Mouse (Mus musculus) heart, postnatal 36 days (tissue): ENCODE measurements around the gene Zcchc2. TPM values are rescaled to one million over a fixed set of nuclear protein-coding genes. Genes with fewer than 3 reads are reported as not detected.
A peak's percentile ranks its signal among the peaks of the same experiment; 100 is the strongest.

ENCODE experiments used
- DNase-seq, 2 experiments: peaks; one replicate each; pipeline ENCODE4 v3.0.0; 2021 to 2022
- intact Hi-C: fragments of 180-260 bp; cut with DNase I; formaldehyde crosslinking; loops from one replicate; pipeline ENCODE4 v1.15.1; 2025
- total RNA-seq, 2 experiments: library from RNA; stranded (reverse); gene quantifications; 2 replicates each; pipeline ENCODE4 v1.2.3; 2021

Zcchc2 gene
- total RNA-seq, 2 experiments from 2014 or later, result 9.8 to 10.4 TPM

GRCm38 (mm10) chr1:106029769-106030168 is 39.6 kb downstream of the Zcchc2 start:
- DNase-seq, result no peak
- intact Hi-C loops, result loop anchor here (2.0 kb wide), 1 partner anchor 23 kb away; no protein-coding TSS in a partner anchor

DNA sequence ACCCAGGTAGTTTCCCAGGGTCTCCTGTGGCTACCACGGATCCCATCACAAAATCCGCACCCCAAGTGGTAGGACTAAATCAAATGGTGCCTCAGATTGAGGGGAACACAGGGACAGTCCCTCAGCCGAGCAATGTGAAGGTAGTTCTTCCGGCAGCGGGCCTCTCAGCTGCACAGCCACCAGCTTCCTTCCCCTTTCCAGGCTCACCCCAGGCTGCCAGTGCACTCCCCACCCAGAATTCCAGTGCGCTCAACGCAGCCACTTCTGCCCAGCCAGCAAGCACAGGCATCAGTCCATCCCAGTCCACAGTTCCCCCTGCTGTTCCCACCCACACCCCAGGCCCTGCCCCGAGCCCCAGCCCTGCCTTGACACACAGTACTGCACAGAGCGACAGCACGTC is 40.1 kb downstream of the Zcchc2 start:
- no peak for DNase-seq
- intact Hi-C loops, result loop anchor here (2.0 kb wide), 1 partner anchor 24 kb away; no protein-coding TSS in a partner anchor

DNA sequence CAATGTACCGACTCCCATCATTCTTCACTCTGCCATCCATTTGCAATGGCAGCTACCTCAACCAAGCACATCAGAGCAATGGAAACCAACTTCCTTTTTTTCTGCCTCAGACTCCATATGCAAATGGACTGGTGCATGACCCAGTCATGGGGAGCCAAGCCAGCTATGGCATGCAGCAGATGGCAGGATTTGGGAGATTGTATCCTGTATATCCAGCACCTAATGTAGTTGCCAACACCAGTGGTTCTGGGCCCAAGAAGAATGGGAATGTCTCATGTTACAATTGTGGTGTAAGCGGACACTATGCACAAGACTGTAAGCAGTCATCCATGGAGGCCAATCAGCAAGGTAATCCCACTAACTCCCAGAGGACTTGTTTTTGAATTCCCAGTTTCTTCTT is 40.7 kb downstream of the Zcchc2 start:
- intact Hi-C loops, result loop anchor here (2.0 kb wide), 1 partner anchor 24 kb away; no protein-coding TSS in a partner anchor
- no peak for DNase-seq

DNA sequence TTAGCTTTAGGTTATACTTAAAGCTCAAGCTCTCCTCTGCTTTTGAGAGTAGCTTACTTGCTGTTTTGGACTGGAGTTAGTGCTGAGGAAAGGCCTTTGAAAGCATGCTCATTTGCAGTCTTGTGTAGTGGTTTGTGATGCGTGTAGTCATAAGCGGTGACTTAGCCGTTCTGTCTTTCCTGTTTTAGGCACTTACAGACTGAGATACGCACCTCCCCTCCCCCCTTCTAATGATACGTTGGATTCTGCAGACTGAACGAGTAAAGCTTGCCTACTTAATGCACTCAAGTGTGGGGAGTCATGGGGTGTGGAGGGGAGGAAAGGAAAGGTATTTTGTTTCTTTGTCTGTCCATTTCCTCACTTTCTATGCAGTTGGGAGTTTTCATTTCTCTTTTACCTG is 41.7 kb downstream of the Zcchc2 start:
- DNase-seq, result no peak
- intact Hi-C loops, result loop anchor here (2.0 kb wide), 1 partner anchor 25 kb away; no protein-coding TSS in a partner anchor

DNA sequence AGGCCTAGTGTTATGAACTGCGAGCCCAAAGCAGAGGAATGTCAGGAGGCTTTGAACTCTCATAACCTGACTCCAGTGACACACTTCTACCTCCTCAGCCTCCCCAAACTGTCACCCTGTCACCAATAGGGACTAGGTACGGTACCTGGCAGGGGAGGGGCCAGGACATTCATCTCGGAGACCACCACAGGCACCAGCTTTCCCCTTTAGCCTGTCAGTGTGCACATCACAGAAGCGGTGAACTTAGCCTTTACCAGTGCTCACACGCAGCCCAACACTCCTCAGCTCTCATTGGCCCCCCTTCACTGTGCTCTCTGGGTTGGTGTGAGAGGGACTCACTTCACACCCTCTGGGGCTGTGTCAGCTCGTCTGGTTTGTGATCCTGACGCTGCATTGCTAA is 44.6 kb downstream of the Zcchc2 start:
- DNase-seq, result no peak
- intact Hi-C loops, result loop anchor here (5.0 kb wide), 1 partner anchor 372 kb away; the partner anchor contains the start of genes Pign and Relch

DNA sequence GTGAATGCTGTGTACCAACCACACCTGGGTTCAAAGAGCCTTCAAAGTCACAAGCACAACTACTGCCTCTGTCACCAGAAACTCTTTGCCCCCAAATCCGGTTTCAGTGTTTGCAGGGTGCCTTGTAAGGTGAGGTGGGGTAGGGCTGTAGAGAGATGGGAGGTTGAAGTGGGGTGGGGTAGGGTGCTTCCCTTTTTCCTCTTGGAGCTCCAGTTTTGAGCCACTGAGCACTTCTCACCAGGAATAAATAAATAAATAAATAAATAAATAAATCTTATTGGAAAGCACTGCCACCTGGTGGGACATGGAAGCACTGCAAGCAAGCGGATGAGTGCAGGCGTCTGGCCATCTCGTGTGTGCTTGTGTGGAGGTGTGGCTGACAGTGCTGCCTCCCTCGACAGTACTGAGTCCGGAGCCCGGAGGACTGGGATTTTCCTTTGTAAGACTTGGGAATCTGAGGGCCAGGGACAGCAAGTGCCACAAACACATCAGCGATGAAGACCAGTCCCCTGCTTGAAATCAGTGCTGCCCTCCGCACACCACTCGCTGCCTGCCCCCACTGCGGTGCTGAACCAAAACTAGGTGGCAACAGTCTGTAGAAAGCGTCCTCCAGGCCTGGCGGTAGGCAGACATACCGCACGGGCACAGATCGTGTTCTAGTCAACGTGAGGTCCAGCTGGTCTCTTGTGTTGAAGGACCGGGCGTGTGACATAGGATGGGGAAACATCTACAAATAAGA is 46.8 kb downstream of the Zcchc2 start:
- intact Hi-C loops, result loop anchor here (1.0 to 5.0 kb wide), 2 partner anchors 146 to 375 kb away; partner anchors contain the start of genes Pign and Relch
- DNase-seq, result peak; percentile 70 to 79

- no peak for DNase-seq
- intact Hi-C loops, result loop anchor here (5.0 kb wide), 1 partner anchor 377 kb away; the partner anchor contains the start of genes Pign and Relch
Observed at GRCm38 (mm10) chr1:106039326-106039725, 49.1 kb downstream of the Zcchc2 start.

GRCm38 (mm10) chr1:106040271-106040670 is 50.1 kb downstream of the Zcchc2 start:
- DNase-seq, result no peak
- intact Hi-C loops, result no loop called here

GRCm38 (mm10) chr1:106042221-106042620 is 52.0 kb downstream of the Zcchc2 start:
- intact Hi-C loops, result no loop called here
- DNase-seq, result no peak

GRCm38 (mm10) chr1:106043053-106043820 is 53.0 kb downstream of the Zcchc2 start:
- DNase-seq, result peak; percentile 37 to 57

GRCm38 (mm10) chr1:106049036-106049435 is 58.8 kb downstream of the Zcchc2 start:
- no peak for DNase-seq
- intact Hi-C loops, result no loop called here

More at GRCm38 (mm10) chr1:106043053-106043820, 53.0 kb downstream of the Zcchc2 start:
- intact Hi-C loops, result no loop called here

DNA sequence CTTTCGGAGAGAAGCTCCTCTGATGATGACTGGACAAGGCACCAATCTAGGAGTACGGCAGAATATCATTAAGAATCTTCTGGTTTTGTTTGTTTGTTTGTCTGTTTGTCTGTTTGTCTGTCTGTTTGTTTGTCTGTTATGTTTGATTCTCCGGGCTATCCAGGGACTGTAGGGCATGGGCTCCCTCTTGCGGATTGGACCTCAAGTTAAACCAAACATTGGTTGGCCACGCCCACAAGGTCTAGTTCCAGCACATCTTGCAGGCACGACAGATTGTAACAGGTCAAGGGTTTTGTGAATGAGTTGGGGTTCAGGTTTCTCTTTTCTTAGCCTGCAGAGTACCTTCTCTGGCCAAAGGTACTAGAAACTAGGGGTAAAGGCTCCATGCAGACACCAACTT is 64.8 kb downstream of the Zcchc2 start:
- intact Hi-C loops, result no loop called here
- DNase-seq, result no peak

- intact Hi-C loops, result no loop called here
- no peak for DNase-seq
Observed at GRCm38 (mm10) chr1:106058355-106058754, 68.1 kb downstream of the Zcchc2 start.

DNA sequence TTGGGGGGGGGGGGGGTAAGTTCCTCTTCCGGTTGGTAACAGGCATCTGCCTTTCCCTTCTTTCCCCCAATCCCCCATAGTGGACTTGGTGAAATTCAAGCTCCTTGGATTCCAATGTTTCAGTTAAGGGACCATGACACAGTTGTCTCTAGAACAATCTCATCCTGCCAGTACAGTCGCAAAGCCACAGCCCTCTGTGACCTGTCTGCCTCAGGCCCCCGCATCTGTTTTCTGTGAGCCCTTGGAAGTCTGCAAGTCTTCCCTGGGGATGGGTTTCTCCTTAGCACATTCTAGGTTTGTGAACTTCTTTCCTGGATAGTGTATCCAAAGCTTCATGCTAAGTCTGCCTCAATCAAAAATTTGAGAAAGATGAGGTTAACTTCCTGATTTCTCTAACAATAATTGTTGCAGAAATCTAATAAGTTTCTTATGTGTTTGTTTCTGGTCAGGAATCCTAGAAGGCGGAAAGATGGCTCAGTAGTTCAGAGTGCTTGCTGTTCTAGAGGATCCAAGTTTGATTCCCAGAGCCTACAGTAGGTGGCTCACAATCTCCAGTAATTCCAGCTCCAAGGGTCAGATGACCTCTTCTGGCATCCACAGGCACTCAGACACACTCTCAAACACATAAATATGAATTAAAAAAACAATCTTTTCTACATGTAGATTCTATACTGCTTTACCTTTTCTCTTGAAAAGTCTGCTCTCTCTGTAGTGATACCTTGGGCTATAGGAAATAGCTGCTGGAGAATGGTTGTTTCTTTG is 69.5 kb downstream of the Zcchc2 start:
- no peak for DNase-seq
- intact Hi-C loops, result no loop called here

DNA sequence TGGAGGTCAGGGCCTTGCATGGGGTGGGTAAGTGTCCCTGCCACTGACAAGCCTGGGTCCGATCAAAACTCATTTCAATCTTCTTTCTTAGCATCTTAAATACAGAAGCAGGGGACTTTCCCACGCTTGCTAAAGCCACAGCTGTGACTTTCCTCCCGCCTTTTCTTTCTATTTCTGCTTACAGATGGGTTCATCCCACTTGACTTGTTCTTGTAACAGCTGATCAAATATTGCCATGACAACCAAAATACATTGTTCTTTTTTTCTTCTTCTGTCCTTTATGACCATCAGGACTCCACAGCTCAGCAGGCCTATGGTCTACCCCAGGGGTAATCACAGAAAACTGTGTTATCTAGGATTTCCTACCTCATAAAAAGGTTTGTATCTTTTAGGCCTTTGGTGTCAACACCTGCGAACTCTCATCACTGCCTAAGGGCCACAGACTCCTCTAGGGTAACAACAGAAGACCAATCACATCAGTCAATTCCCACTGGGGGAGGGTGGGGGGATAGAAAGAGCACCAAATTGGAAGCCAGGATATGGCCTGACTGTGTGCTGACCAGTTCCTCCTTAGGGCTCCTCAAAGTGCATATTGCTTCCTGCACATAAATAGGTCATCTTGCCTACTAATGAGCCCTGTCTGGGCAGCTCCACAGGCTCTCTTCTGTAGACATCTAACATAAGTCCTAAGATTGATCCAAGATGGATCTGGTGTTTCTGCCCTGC is 71.1 kb downstream of the Zcchc2 start:
- intact Hi-C loops, result no loop called here
- no peak for DNase-seq

GRCm38 (mm10) chr1:106062891-106063590 is 72.8 kb downstream of the Zcchc2 start:
- intact Hi-C loops, result no loop called here
- no peak for DNase-seq

GRCm38 (mm10) chr1:106063591-106064170 is 73.5 kb downstream of the Zcchc2 start:
- intact Hi-C loops, result no loop called here
- DNase-seq, result no peak

DNA sequence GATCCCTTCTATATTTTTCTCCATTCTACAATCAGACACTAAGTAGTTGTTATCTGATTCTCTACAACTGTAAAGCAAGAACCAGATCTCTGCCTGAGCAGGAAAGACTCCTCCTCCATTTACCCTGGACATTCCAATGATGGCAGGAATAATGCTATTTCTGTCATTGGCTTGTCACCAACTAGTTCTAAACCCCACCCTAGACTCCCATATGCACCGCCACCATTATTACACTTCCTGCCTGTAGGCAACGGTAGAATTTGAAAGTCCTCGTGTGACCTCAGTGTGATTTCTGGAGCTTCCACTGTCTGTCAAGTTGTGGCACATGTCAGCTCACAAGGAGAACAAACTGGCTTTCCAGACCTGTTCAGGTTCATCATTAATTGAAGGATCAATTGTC is 74.1 kb downstream of the Zcchc2 start:
- DNase-seq, result no peak
- intact Hi-C loops, result no loop called here

GRCm38 (mm10) chr1:106064711-106065110 is 74.5 kb downstream of the Zcchc2 start:
- intact Hi-C loops, result no loop called here
- DNase-seq, result no peak
